Mouse (Mus musculus): Measurements from ENCODE around the gene Tpr.

Gene Tpr

GRCm38 (mm10) chr1:150392638-150393487 is at the start of gene Tpr, which contains the start of gene Odr4:
Gene Tpr, plus strand, starts transcription at chr1:150392838.
Gene Odr4, minus strand, starts transcription at chr1:150393080.
- DNase-seq (ENCODE audit: low read depth, low spot score), result peak; percentile 100

GRCm38 (mm10) chr1:150360864-150361263 is 31.8 kb upstream of the Tpr start:
- no peak for DNase-seq (ENCODE audit: low read depth, low spot score)

GRCm38 (mm10) chr1:150372895-150373294 is 19.7 kb upstream of the Tpr start:
- peak; percentile 19 for DNase-seq (ENCODE audit: low read depth, low spot score)

GRCm38 (mm10) chr1:150374247-150374646 is 18.4 kb upstream of the Tpr start:
- DNase-seq (ENCODE audit: low read depth, low spot score), result no peak

- DNase-seq (ENCODE audit: low read depth, low spot score), result no peak
Measured at GRCm38 (mm10) chr1:150384138-150384537, 8.5 kb upstream of the Tpr start.

- DNase-seq (ENCODE audit: low read depth, low spot score), result no peak
Measured at GRCm38 (mm10) chr1:150387572-150387971, 5.1 kb upstream of the Tpr start.

- no peak for DNase-seq (ENCODE audit: low read depth, low spot score)
Measured at GRCm38 (mm10) chr1:150389390-150390129, 3.1 kb upstream of the Tpr start.

GRCm38 (mm10) chr1:150391931-150392637 is 554 bp upstream of the Tpr start:
- DNase-seq (ENCODE audit: low read depth, low spot score), result peak; percentile 14

GRCm38 (mm10) chr1:150393488-150393852 is 832 bp downstream of the Tpr start:
- no peak for DNase-seq (ENCODE audit: low read depth, low spot score)

- peak; percentile 7 for DNase-seq (ENCODE audit: low read depth, low spot score)
Measured at GRCm38 (mm10) chr1:150396001-150396400, 3.4 kb downstream of the Tpr start.

- no peak for DNase-seq (ENCODE audit: low read depth, low spot score)
Measured at GRCm38 (mm10) chr1:150403914-150404313, 11.3 kb downstream of the Tpr start.

- no peak for DNase-seq (ENCODE audit: low read depth, low spot score)
Measured at GRCm38 (mm10) chr1:150404555-150404954, 11.9 kb downstream of the Tpr start.

- DNase-seq (ENCODE audit: low read depth, low spot score), result no peak
Measured at GRCm38 (mm10) chr1:150407285-150407684, 14.6 kb downstream of the Tpr start.

- no peak for DNase-seq (ENCODE audit: low read depth, low spot score)
Measured at GRCm38 (mm10) chr1:150409996-150410395, 17.4 kb downstream of the Tpr start.

- DNase-seq (ENCODE audit: low read depth, low spot score), result no peak
Measured at GRCm38 (mm10) chr1:150416006-150416405, 23.4 kb downstream of the Tpr start.

GRCm38 (mm10) chr1:150418426-150418825 is 25.8 kb downstream of the Tpr start:
- no peak for DNase-seq (ENCODE audit: low read depth, low spot score)

- no peak for DNase-seq (ENCODE audit: low read depth, low spot score)
Measured at GRCm38 (mm10) chr1:150425665-150426064, 33.0 kb downstream of the Tpr start.

- DNase-seq (ENCODE audit: low read depth, low spot score), result no peak
Measured at GRCm38 (mm10) chr1:150426216-150426615, 33.6 kb downstream of the Tpr start.

GRCm38 (mm10) chr1:150438641-150439040 is 46.0 kb downstream of the Tpr start:
- no peak for DNase-seq (ENCODE audit: low read depth, low spot score)

- peak; percentile 28 for DNase-seq (ENCODE audit: low read depth, low spot score)
Measured at GRCm38 (mm10) chr1:150441731-150442130, 49.1 kb downstream of the Tpr start.

GRCm38 (mm10) chr1:150458977-150459376 is 66.3 kb downstream of the Tpr start:
- no peak for DNase-seq (ENCODE audit: low read depth, low spot score)

GRCm38 (mm10) chr1:150459599-150459998 is 67.0 kb downstream of the Tpr start:
- DNase-seq (ENCODE audit: low read depth, low spot score), result peak; percentile 17
